Mouse (Mus musculus): ENCODE results near the gene Plekha6.
A peak's percentile ranks its signal among the peaks of the same experiment; 100 is the strongest.

The Plekha6 gene

DNA sequence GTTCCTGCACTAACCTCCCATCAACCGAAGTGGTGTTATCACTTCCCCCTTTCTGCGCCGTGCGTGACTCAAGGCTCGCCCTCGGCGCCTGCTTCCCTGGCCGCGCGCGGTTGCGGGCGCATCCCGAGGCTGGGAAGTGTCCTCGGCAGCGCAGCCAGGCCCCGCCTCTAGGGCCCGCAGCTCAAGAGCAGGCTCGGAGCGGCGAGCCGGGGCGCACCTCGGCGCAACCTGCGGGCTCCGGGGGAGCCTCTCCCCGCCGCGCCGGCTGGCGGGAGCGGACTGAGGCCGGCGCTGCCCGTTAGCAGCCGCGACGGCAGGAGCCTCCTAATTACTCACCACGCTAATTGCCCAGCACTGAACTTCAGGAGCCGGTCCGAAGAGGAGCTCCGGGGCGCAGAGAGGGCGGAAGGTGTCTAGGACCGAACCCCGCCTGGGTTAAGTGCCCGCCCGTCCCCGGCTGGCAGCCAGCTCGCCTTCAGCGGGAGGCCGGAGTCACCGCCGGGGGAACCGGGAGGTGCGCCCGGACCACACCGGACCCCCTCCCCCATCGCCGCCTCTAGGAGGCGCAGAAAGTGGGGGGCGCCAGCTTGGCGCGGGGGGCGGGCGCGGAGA is at the start of gene Plekha6:
Plekha6 (plus strand) TSS at position 391 of the 612 bp plus-strand sequence.
- DNase-seq (ENCODE audit: extremely low read depth, insufficient read length, low spot score) = no peak

DNA sequence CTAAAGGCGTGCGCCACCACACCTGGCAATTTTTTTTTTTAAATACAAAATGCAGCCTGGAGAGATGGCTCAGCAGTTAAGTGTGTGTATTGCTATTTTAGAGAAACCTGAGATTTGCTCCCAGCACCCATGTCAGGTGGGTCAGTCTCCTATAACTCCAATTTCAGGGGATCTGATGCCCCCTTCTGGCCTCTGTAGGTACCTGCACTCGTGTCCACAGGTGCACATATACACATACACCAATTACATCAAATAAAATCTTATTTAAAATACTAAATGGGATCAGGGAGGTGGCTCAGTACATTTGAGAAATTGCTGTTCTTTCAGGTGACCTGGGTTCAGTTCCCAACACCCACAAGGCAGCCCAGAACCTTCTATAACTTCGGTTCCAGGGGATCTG is 47.9 kb upstream of the Plekha6 start:
- DNase-seq (ENCODE audit: extremely low read depth, insufficient read length, low spot score) = no peak

DNA sequence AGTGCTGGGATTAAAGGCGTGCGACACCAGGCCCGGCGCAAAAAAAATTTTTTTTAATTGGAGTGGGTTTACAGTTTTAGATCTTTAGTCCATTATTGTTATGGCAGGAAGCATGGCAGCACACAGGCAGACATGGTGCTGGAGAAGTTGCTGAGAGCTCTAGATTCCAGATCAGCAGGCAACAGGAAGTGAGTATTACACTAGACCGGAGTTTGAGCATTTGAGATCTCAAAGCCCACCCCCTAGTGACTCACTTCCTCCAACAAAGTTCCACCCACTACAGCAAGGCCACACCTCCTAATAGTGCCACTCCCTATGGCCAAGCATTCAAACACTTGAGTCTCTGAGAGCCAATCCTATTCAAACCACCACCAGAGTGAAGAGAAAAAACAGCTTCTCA is 45.9 kb upstream of the Plekha6 start:
- peak; percentile 55 for DNase-seq (ENCODE audit: extremely low read depth, insufficient read length, low spot score)

DNA sequence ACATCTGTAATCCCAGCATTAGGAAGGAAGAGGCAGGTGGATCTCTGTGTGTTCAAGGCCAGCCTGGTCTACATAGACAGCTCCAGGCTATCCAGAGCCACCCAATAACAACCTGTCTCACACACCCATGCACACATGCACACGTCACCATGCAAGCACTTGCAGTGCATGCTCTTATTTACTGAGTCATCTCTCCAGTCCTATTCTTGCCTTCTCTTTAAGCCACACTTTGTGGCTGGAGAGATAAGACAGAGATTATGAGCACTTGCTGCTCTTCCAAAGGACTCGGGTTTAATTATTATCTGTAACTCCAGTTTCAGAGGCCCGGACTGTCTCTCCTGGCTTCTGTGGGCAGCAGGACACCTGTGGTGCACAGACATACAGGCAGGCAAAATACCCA is 45.2 kb upstream of the Plekha6 start:
- no peak for DNase-seq (ENCODE audit: extremely low read depth, insufficient read length, low spot score)

DNA sequence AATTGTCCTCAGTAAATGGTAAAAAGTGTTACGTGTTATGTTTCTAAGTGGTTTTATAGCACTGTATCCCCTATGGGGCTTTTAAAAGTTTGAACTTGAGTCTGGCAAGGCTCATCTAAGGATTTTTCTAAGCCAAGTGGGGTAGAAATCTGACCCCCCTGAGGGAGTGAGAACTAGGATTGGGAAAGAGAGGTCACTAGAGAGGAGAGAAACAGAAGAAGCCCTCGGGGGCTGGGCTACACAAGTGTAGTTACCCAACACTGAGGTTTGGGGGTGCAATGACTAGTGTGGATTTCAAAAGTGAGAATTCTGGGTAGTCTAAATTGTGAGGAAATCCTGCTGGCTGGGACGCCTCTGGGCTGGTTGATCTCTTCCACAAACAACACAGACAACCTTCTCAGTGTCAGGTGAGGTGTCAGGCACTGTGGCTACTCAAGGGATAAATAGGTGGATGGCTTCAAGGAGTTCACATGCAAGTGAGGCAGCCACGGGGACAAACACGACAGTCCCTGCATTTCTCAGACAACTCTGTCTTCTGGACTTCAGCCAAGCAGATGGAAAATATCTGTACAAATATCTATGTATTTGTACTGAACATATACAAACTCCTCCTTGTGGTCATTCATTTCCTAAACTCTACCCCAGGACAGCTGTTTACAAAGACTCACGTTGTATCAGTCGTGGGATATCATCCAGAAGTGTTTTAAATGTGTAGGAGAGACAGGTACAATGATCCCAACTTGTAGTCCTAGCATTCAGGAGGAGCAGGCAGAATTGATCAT is 43.9 kb upstream of the Plekha6 start:
- DNase-seq (ENCODE audit: extremely low read depth, insufficient read length, low spot score) = no peak

DNA sequence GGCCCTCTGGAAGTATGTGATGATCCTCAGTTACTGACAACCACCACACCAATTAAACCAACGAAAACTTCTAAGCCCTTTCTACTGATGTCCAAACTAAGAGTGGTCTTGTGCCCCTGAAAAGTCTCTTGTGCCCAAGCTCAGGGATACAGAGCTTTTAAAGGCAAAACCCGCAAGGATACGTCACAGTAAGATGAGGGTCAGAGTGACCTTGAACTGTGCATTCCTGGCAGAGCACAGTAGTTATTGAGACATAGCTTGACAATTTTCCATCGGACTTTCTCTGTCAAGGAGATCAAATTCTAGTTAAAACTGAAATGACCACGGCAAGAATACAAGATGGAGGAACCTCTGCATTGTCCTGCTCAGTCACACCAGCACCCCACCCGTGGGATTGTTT is 42.8 kb upstream of the Plekha6 start:
- DNase-seq (ENCODE audit: extremely low read depth, insufficient read length, low spot score) = no peak

DNA sequence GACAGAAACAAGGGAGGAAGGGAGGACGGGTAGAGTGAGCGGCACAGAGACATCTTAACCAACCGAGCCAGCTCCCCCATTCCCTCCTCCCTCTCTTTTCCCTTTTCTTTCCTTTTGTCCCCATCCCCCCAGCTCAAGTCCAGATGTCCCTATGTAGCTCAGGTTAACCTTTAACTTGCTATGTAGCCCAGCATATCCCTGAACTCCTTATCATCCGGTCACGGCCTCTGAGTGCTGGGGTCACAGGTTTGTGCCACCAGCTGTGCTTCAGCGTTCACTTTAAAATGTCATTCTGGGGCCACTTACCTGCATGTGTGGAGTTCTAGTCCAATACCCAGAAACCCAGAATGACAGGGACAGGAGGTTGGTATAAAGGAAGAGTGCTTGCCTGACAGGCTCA is 39.9 kb upstream of the Plekha6 start:
- no peak for DNase-seq (ENCODE audit: extremely low read depth, insufficient read length, low spot score)

DNA sequence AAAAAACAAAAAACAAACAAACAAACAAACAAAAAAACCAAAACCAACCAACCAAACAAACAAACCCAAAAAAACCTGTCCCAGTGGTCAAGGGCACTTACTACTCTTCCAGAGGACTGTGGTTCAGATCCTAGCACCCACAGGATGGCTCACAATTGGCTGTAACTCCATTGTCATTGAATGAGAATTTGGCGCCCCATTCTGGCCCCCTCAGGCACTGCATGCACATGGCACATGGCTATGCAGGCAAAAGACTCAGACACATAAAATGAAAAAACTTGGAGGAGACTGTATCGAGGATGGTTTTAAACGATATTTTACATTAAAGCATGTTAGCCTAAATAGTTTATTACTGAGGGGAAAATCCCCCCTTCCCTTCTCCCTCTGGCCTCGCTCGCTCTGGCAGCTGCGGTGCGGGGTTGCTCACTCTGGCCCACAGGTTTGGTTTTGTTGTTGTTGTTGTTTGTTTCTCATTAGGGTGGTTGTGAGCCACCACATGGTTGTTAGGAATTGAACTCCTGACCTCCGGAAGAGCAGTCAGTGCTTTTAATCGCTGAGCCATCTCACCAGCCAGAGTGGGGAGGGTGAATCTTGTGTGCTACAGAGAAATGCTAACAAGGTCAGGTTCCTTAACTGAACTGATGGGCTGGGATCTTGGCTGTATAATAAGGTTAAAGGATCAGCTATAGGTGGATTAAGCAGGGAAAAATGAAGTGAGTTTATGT is 38.2 kb upstream of the Plekha6 start:
- no peak for DNase-seq (ENCODE audit: extremely low read depth, insufficient read length, low spot score)

DNA sequence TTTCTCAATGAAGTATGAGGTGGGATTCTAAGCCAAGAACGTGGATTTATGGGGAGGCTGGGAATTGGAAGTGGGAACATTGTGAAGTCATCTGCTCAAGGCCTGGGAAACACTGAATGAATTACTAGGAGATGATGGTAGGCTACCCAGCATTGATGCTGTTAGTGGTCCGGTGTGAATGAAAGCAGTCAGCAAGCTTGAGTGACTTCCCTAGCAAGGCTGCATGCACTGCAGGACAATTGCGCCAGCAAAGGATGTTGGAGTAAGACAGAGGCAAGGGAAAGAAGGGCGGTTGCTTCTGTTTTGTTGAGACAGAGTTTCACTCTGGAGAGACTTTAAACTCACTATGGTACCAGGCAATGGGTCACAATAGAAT is 37.7 kb upstream of the Plekha6 start:
- no peak for DNase-seq (ENCODE audit: extremely low read depth, insufficient read length, low spot score)

DNA sequence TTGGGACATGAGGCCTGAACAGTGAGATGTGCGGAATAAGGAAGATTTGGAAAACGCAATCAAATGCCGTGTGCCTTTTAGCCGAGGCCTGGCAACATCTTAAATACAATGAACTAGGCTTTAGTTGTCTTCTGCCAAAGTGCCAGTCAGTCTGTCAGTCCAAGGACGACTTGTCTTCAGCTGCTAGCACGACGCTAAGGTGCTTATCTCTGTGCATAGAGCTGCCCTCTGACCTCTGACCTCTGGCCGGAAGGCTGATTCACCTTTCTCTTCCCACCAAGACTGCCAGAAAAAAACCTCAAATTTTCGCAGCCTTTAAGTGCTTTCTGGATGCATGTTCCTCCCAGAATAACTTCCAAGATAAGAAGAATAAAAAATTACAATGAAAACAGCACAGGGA is 36.7 kb upstream of the Plekha6 start:
- DNase-seq (ENCODE audit: extremely low read depth, insufficient read length, low spot score) = no peak

DNA sequence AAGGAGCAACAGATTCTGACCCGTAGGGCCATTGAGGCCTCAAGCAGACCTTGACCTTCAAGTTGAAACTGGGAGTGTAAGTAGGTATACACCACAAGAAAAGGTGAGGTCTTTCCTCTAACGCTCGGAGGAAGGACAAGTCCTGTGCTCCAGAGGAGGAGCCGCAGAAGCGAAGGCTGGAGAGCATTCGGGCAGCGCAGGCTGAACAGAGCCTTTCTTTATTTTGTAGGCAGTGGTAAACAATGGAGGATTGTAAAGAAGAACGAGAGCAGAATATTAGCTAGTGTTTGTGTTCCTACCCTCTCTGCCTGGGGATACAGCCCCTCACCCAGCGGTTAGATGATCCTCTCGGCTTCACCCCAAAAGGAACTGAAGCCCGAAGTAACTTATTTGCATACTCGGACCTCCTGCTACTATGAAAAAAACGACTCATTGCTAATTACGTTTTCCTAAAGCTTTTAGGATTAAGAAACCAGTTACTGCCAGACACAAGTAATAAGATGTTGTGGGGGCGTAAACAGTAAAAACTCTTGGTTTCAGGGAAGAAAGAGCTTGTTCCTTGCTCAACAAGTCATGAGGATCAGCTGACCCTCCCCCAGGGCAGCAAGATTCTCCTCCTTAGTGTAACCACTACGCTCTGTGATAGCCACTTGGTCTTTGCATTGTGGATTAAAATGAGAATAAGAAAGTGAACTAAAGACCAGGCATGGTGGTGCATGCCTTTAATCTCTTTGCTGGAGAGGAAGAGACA is 34.4 kb upstream of the Plekha6 start:
- DNase-seq (ENCODE audit: extremely low read depth, insufficient read length, low spot score) = no peak

DNA sequence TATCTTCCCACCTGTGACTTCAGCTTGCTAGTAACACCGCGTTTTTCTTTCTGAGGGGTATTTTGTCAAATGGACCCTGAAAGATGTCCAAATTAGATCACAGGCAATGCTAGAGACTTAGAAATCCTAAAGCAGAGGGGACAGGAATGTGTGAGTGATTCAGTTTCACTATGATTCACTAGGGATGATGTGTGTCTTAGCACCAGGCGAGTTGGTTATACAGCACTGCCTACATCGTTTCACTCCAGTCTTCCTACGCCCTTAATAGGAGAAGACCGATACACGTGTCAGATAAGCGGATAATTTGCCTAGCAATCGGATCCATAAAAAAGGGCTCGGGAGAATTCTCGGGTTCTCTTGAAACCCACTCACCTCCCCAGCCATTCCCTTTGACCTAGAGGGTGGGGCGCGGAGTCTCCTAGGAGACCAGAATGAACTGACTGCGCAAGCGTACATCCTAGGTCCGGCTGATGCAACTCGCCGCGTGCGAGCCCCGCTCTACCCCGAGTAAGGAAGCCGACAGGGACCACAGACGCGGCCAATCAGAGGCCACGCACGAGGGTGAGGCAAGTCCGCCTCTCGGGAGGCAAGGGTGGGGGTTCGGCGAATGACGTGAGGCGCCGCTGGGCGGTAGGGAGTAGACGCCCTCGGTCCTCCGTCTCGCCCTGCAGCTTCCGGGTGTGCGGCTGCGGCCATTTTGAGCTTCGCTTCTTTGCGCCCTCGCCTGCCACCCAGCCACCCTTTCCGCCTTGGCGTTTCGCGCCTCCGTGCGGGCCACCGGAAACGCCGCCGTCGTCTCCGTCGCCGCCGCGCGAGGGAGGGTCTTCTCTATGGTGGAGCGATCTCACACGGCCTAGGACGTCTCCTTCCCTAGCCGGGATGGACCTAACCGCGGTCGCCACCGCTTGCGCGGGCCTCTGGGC is 33.1 kb upstream of the Plekha6 start, which contains the start of gene Ppp1r15b:
Ppp1r15b (plus strand) TSS at position 506 of the 923 bp plus-strand sequence.
- peak; percentile 99 for DNase-seq (ENCODE audit: extremely low read depth, insufficient read length, low spot score)

DNA sequence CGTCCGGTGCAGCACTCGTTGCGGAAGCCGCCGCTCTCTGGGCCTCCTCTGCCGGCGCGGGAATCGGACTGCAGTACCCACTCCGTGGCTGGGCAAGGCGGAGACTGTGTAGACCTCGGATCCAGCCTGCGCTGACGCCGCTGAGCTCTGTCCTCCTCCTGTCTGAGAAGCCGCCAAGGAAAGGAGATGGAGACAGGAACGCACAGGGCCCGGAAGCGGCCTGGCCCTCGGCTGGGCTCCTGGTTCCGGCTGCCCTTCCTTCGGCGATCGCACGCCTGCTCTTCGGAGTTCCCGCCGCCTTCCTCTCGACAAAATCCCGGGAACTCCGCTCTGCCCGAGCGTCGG is 32.5 kb upstream of the Plekha6 start:
- no peak for DNase-seq (ENCODE audit: extremely low read depth, insufficient read length, low spot score)

DNA sequence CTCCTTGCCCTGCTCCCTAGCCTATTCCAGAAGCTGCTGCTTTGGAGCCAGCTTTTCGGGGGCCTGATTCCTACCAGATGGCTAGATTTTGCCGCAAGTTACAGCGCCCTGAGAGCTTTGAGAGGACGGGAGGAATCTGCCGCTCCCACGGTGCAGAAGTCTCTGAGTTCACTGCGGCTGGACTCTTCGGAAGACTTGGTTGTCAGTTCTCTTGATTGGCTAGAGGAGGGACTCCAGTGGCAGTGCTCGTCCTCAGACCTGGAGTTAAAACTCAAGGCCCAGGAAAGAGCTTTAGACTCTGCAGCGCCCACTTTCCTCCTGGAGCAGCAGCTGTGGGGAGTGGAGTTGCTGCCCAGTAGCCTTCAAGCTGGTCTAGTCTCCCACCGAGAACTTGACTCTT is 32.1 kb upstream of the Plekha6 start:
- no peak for DNase-seq (ENCODE audit: extremely low read depth, insufficient read length, low spot score)

DNA sequence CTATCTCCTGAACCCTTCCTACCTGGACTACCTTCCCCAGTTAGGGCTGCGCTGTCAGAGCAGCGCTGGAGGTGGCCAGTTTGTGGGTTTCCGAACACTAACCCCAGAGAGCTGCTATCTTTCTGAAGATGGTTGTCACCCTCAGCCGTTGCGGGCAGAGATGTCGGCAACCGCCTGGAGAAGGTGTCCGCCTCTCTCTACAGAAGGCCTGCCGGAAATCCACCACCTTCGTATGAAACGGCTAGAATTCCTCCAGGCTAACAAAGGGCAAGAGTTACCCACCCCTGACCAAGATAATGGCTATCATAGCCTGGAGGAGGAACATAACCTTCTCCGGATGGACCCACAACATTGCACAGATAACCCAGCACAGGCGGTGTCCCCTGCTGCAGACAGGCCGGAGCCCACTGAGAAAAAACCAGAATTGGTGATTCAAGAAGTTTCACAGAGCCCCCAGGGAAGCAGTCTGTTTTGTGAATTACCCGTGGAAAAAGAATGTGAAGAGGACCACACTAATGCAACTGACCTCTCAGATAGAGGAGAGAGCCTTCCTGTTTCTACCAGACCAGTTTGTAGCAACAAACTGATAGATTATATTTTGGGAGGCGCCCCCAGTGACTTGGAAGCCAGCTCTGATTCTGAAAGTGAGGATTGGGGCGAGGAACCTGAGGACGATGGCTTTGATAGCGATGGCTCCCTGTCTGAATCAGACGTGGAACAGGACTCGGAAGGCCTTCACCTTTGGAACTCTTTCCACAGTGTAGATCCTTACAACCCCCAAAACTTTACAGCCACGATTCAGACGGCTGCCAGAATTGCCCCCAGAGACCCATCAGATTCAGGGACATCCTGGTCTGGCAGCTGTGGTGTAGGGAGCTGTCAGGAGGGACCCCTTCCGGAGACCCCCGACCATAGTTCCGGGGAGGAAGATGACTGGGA is 31.4 kb upstream of the Plekha6 start:
- DNase-seq (ENCODE audit: extremely low read depth, insufficient read length, low spot score) = no peak

DNA sequence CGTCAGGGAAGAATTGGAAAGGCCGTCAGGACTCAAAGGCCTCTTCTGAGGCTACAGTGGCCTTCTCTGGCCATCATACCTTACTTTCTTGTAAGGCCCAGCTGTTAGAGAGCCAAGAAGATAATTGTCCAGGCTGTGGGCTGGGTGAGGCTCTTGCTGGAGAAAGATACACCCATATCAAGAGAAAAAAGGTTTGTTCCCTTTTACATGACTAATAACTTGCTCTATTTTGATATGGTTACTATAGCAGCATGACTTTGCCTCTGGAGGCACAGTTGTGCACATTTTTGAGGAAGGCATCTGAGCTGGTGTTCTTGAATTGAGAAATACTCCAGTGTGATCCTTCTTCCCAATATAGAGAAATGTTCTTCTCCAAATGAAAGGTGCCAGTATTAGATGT is 30.6 kb upstream of the Plekha6 start:
- DNase-seq (ENCODE audit: extremely low read depth, insufficient read length, low spot score) = no peak

DNA sequence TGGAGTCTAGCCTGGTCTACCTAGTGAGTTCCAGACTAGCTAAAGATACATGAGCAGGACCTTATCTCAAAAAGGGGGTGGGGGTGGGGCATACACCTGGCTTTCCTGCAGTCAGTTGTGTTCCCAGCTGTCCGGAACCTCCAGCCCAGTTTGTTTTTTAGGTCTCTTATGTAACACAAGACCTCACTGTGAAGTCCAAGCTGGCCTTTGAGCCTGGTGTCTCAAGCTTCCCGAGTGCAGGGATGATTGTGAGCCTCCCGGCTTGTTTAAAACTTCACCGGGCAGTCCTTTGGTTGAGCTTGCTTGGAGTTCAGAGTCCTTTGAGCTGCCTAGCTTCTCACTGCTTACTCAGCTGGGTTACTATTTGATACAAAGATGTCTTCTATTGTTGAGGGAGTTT is 29.9 kb upstream of the Plekha6 start:
- no peak for DNase-seq (ENCODE audit: extremely low read depth, insufficient read length, low spot score)

DNA sequence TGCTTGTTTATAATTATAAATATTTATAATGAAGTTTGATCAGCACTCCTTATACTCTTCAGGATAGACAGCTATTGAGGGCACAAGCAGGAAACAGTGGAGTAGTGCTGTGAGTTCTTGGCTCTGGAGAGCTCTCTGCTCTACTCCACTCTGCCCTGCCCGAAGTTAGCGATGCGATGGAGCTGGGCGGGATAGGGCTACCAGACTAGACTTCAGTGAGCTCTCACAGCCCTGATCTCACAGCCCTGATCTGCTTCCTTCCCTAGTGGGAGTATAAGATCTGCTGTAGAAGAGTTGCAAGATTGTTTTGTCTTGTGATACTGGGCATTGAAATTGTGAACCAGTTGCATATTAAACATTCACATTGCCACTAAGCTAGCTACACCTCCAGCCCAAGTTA is 29.1 kb upstream of the Plekha6 start:
- DNase-seq (ENCODE audit: extremely low read depth, insufficient read length, low spot score) = no peak

DNA sequence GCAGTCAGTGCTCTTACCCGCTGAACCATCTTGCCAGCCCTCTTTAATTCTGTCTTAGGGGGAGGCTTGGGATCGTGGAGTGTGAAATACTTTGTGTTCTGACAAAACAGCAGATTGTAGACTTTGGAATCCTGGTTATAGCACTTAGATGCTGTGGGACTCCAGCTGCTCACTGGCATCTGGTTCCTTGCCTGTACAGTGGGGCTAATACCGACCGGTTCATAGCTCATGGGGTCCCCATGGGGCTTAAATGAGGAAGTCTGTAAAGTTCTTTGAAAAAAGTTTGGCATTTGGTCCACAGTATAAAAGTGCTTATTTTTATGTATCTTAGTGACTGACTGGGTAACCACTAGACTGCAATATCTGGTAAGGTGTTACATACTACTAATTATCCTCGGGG is 28.2 kb upstream of the Plekha6 start:
- no peak for DNase-seq (ENCODE audit: extremely low read depth, insufficient read length, low spot score)

Data from 3134 (cell line).